Mouse (Mus musculus) CD8-positive naive resting alpha-beta T cell, adult 57 days (primary cell): ENCODE measurements around the gene Olfr1095. TPM values are rescaled to one million over a fixed set of nuclear protein-coding genes. Genes with fewer than 3 reads are reported as not detected.

Experiments
- total RNA-seq: library from RNA; stranded (reverse); gene quantifications from one replicate; pipeline ENCODE4 v1.2.4, GENCODE M21; 2023

Gene Olfr1095
- total RNA-seq: not detected

DNA sequence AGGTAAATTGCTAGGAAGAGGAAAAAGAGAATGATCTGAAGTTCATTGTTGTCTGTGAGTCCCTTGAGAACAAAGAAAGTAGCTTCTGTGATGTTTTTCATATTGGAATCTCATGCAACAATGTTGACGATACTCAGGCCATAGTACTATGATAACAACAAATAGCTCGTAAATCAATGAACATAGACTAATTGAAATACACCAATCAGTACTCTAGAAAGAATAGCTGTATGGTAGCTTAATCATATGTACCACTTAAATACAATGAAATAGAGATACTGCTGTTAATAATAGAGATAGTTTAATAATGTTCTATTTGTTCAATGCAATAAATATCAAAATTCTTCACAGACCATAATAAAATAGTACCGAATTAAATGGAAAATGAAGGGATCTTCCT lies at the start of gene Olfr1095:
Olfr1095 (minus strand) TSS at position 101 of the 400 bp plus-strand sequence.

DNA sequence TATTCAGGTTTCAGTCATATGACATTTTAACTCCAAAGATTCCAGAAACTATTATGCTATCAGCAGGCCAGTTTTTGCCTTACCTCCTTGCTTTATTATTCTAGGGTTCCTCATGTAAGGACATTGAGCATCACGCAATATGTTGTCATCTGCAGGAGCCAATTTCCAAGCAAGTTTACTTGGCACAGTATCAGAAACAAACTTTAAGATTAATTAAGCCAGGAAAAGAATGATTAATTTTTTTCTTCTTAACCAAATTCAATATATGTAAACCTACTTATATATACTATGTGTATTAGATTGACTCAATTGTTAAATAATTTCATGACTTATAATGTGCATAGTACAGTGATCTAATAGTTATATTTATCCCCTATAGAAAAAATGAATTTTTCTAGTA lies 40.6 kb upstream of the Olfr1095 start, which contains the start of gene Olfr1097:
Olfr1097 (minus strand) TSS at position 101 of the 400 bp plus-strand sequence.

DNA sequence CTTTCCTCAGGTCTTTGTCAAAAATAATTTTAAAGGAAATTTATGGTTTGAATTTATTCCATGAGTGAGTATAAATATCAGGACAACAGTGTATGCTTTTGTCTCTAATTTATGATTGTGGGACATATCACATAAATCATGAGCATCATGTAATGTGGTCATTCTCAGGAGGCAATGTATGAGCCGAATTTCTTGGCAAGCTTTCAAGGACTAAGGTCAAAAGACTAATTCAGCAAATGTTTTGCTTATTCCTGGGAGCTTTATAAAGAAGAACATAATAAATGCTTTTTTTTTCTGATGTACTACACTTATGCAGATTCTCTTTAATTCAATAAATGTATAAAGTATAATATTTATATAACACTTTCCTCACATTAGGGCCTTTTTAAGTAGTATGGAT lies 23.2 kb upstream of the Olfr1095 start, which contains the start of gene Gm13723:
Gm13723 (minus strand) TSS at position 101 of the 400 bp plus-strand sequence.

DNA sequence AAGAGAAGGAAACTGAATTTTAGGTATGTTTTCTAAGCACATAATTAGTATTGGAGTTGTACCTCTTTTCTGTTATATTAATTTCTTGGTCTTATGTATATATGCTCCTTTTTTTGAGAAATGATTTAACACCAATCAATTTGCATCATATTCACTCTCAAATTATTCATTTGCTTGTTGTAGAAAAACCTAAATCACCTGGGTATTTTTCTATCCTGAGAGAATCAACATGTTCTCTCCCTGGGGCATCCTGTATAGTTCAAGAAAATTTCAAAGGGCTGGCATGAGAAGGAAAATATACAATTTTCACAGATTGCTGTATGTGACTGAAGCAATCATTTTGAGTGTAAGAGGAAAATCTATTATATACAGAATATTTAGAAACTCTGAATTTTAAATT lies 27.1 kb downstream of the Olfr1095 start, which contains the start of gene Olfr1094:
Olfr1094 (plus strand) TSS at position 301 of the 400 bp plus-strand sequence.

DNA sequence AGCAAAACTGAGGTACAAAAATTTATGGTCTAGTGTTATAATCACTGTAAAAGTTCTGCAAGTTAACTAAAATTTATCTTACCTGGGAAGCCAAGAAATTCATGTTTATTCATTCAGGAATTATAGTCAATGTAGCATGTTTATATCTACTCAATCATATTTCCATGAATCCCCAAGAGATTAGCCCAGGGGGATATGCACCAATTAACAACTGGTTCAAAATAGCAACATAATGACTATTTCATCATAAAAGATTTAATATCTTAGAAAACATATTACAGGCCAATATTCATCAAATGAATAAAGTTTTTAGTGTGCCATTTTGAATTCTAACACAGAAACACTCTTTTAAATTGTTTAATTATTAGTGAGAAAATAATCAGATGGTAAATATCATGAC lies 41.6 kb downstream of the Olfr1095 start, which contains the start of gene Olfr141:
Olfr141 (minus strand) TSS at position 101 of the 400 bp plus-strand sequence.

Other genes starting within 250 kb of the Olfr1095 start
- gene Olfr1084, start 212.0 kb downstream of the Olfr1095 start, total RNA-seq: not detected
- not detected for gene Olfr1085, start 189.7 kb downstream of the Olfr1095 start, total RNA-seq
- gene Olfr1086, start 171.6 kb downstream of the Olfr1095 start, total RNA-seq: not detected
- gene Olfr1087, start 153.3 kb downstream of the Olfr1095 start, total RNA-seq: not detected
- not detected for gene Olfr1089, start 118.0 kb downstream of the Olfr1095 start, total RNA-seq
- not detected for gene Olfr1090, start 92.7 kb downstream of the Olfr1095 start, total RNA-seq
- not detected for gene Olfr1093, start 69.2 kb downstream of the Olfr1095 start, total RNA-seq
- gene Olfr141, start 41.7 kb downstream of the Olfr1095 start, total RNA-seq: not detected
- gene Olfr1094, start 27.0 kb downstream of the Olfr1095 start, total RNA-seq: not detected
- gene Gm13723, start 23.1 kb upstream of the Olfr1095 start, total RNA-seq: not detected
- not detected for gene Olfr1097, start 40.5 kb upstream of the Olfr1095 start, total RNA-seq
- gene Olfr1098, start 72.8 kb upstream of the Olfr1095 start, total RNA-seq: not detected
- gene Olfr1099, start 109.0 kb upstream of the Olfr1095 start, total RNA-seq: not detected
- not detected for gene Olfr1100, start 128.3 kb upstream of the Olfr1095 start, total RNA-seq
- gene Olfr1101, start 139.5 kb upstream of the Olfr1095 start, total RNA-seq: not detected
- gene Olfr1102, start 146.7 kb upstream of the Olfr1095 start, total RNA-seq: not detected
- gene Olfr1104, start 175.4 kb upstream of the Olfr1095 start, total RNA-seq: not detected
- not detected for gene Olfr1105, start 184.8 kb upstream of the Olfr1095 start, total RNA-seq
- gene Olfr1106, start 200.6 kb upstream of the Olfr1095 start, total RNA-seq: not detected
- not detected for gene Olfr1107, start 224.1 kb upstream of the Olfr1095 start, total RNA-seq
- gene Olfr1109, start 244.3 kb upstream of the Olfr1095 start, total RNA-seq: not detected